Mouse (Mus musculus) neural tube, embryonic 11.5 days (tissue): ENCODE data around the gene Nek10. TPM values are rescaled to one million over a fixed set of nuclear protein-coding genes. Genes with fewer than 3 reads are reported as not detected.

Source experiments
- ATAC-seq: fragments of 200-750 bp; cut with Nextera tagmentation; 2 replicates; pipeline ENCODE4 v1.8.0; 2017; ENCODE audit warnings: moderate number of reproducible peaks, mild to moderate bottlenecking, moderate TSS enrichment, moderate library complexity; ENCODE audit not compliant: insufficient read depth, low FRiP score, low TSS enrichment
- DNase-seq: peaks from one replicate; pipeline ENCODE4 v3.0.0-alpha.2; 2015; ENCODE audit warnings: low spot score
- H3K27ac ChIP-seq: fragments of 300-500 bp; sonication (generic); 2 replicates; pipeline ENCODE4 v1.5.1; 2014; ENCODE audit warnings: low read depth, mild to moderate bottlenecking, low read length
- H3K27me3 ChIP-seq: fragments of 300-500 bp; sonication (generic); 2 replicates; pipeline ENCODE4 v1.6.1; 2014; ENCODE audit warnings: mild to moderate bottlenecking, low read length, mixed read lengths; ENCODE audit not compliant: control insufficient read depth, insufficient read depth
- H3K36me3 ChIP-seq: fragments of 300-500 bp; sonication (generic); 2 replicates; pipeline ENCODE4 v1.6.1; 2014; ENCODE audit warnings: mild to moderate bottlenecking, low read length, moderate library complexity, mixed read lengths; ENCODE audit not compliant: control insufficient read depth, insufficient read depth
- H3K4me1 ChIP-seq: fragments of 300-500 bp; sonication (generic); 2 replicates; pipeline ENCODE4 v1.6.1; 2014; ENCODE audit warnings: low read length, mixed read lengths; ENCODE audit not compliant: control insufficient read depth, insufficient read depth
- H3K4me2 ChIP-seq: fragments of 300-500 bp; sonication (generic); 2 replicates; pipeline ENCODE4 v1.6.1; 2014; ENCODE audit warnings: low read depth, mild to moderate bottlenecking, moderate library complexity
- H3K4me3 ChIP-seq: fragments of 300-500 bp; sonication (generic); 2 replicates; pipeline ENCODE4 v1.5.1; 2014; ENCODE audit warnings: low read depth, low read length
- H3K9ac ChIP-seq: fragments of 300-500 bp; sonication (generic); 2 replicates; pipeline ENCODE4 v1.6.1; 2014; ENCODE audit warnings: mild to moderate bottlenecking, low read length
- H3K9me3 ChIP-seq: fragments of 300-500 bp; sonication (generic); 2 replicates; pipeline ENCODE4 v1.6.1; 2016; ENCODE audit warnings: low read length; ENCODE audit not compliant: control insufficient read depth
- WGBS: fragments of 180-500 bp; shearing (Covaris S2); extraction: QIAGEN DNeasy Blood & Tissue Kit; methylation state at CpG from one replicate; pipeline ENCODE4 v1.1.7; 2014; 5-methylcytosine and 5-hydroxymethylcytosine counted together
- polyA plus RNA-seq: library from polyadenylated mRNA; unstranded; fragments of >200 nt; fragmentation: Nextera tagmentation; extraction: Ambion mirVana; gene quantifications from 2 replicates; pipeline ENCODE4 v1.2.1, GENCODE M21; 2014

Nek10 gene
- polyA plus RNA-seq, 1 experiment from 2014 or later = 0.05 TPM

DNA sequence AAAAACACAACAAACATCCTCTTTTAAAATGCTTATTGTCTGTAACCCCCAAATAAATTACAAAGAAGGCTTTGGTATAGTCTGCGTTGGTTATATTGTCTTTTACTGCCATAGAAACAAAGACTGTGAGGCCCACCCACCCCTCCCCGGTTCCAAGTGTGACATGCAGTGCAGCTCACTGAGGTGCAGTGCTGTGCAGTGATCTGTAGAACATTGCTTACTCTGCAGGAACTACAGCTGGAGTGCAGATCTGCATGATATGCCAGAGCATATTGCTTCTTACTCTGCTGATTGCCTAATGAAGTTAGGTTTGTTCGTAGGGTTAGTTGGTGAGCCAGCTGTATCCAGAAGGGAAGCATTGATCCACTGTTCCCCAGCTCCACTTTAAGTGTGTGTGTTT is 57.1 kb downstream of the Nek10 start:
- DNase-seq (no peak), ATAC-seq (no peak)
- Histone ChIP-seq H3K9ac (no peak overlapping the region), H3K36me3 (no peaks in the 10 kb centered on the region), H3K4me3 (no peak overlapping the region), H3K4me1 (no peaks in the 10 kb centered on the region), H3K27me3 (no peaks in the 10 kb centered on the region), H3K27ac (no peak overlapping the region), H3K4me2 (no peak overlapping the region), H3K9me3 (no peaks in the 10 kb centered on the region)
- WGBS = 38% methylated on average over 3 of the region's 3 CpGs

GRCm38 (mm10) chr14:14863690-14864356 is 60.6 kb downstream of the Nek10 start:
- Histone ChIP-seq H3K9me3 (no peaks in the 10 kb centered on the region), H3K27ac (no peak overlapping the region), H3K4me1 (no peaks in the 10 kb centered on the region), H3K4me2 (no peak overlapping the region), H3K4me3 (no peak overlapping the region), H3K36me3 (no peaks in the 10 kb centered on the region), H3K9ac (no peak overlapping the region), H3K27me3 (no peaks in the 10 kb centered on the region)
- peak; percentile 76 for DNase-seq
- WGBS = 30% methylated on average over 7 of the region's 7 CpGs
- peak; percentile 75 for ATAC-seq

DNA sequence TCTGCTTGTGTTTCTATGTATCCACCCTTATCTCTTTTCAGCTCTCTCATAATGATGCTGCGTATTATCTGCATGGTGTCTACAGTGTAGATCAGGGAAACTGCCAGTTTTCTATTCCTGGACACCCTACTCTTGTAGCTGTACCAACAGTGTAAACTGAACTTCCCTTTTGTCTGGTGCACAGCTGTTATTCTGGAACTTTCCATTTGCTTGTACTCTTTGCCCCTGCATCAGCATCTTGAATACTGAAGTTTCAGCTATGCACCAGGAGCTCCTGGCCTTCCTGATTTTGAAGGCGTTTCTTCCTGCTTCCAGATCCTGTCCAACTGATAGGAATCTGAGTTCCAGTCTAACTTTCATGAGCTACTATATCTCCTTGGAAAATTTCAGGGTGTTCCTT is 66.0 kb downstream of the Nek10 start:
- H3K27ac ChIP-seq = no peak overlapping the region
- DNase-seq = no peak
- no peak overlapping the region for H3K4me3 ChIP-seq
- no peaks in the 10 kb centered on the region for H3K27me3 ChIP-seq
- no peaks in the 10 kb centered on the region for H3K36me3 ChIP-seq
- 88% methylated on average over 2 of the region's 2 CpGs for WGBS
- no peak for ATAC-seq
- H3K4me1 ChIP-seq = no peaks in the 10 kb centered on the region
- no peak overlapping the region for H3K9ac ChIP-seq
- no peak overlapping the region for H3K4me2 ChIP-seq
- no peaks in the 10 kb centered on the region for H3K9me3 ChIP-seq

GRCm38 (mm10) chr14:14870059-14870458 is 66.8 kb downstream of the Nek10 start:
- Histone ChIP-seq H3K4me2 (no peak overlapping the region), H3K27ac (no peak overlapping the region), H3K36me3 (no peaks in the 10 kb centered on the region), H3K27me3 (no peaks in the 10 kb centered on the region), H3K4me3 (no peak overlapping the region), H3K9ac (no peak overlapping the region), H3K4me1 (no peaks in the 10 kb centered on the region), H3K9me3 (no peaks in the 10 kb centered on the region)
- ATAC-seq = no peak
- 90% methylated on average over 2 of the region's 2 CpGs for WGBS
- DNase-seq = no peak

DNA sequence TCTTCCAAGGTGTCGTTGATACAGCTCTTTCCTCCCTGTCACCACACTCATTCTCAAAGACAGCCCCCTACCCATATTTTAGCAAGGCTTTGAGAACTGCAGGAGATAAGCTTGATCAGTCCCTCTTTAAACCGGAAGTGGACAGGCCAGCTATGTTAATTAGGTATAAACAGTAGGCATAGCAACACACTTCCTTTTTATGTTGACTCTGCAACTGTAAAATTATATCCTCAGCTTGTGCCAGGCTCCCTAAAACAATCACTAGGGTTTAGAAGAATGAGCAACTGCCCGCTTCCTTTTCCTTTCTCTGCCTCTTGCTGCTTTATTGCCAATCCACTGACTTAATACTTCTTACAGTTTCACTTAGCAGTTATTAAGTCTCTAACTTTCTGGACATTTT is 67.2 kb downstream of the Nek10 start:
- no peaks in the 10 kb centered on the region for H3K36me3 ChIP-seq
- H3K4me1 ChIP-seq = no peaks in the 10 kb centered on the region
- H3K27ac ChIP-seq = no peak overlapping the region
- no peak overlapping the region for H3K4me2 ChIP-seq
- no peaks in the 10 kb centered on the region for H3K9me3 ChIP-seq
- WGBS = 80% methylated on average over 3 of the region's 3 CpGs
- ATAC-seq = no peak
- H3K4me3 ChIP-seq = no peak overlapping the region
- H3K9ac ChIP-seq = no peak overlapping the region
- DNase-seq = no peak
- no peaks in the 10 kb centered on the region for H3K27me3 ChIP-seq

DNA sequence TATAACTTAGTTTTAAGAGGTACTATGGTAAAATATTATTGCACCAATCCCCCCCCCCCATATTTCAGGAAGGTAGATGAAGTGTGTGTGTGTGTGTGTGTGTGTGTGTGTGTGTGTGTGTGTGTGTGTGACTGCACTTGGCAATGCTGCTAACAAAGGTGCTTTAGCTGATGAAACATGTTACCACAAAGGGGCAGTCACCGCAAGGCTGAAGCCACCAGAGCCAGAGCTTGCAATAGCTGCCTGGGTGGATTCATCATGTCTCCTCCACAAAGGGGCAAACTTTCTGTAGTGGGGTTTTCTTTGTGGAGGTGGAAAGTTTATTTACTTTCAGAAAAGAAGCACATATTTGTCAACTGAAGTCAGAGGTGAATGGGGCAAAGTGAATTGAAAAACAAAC is 67.9 kb downstream of the Nek10 start:
- 94% methylated on average over 1 of the region's 1 CpGs for WGBS
- no peak for DNase-seq

GRCm38 (mm10) chr14:14871700-14872099 is 68.5 kb downstream of the Nek10 start:
- Histone ChIP-seq H3K9me3 (no peaks in the 10 kb centered on the region), H3K4me3 (no peak overlapping the region), H3K27me3 (no peaks in the 10 kb centered on the region), H3K9ac (no peak overlapping the region), H3K4me2 (no peak overlapping the region), H3K4me1 (no peaks in the 10 kb centered on the region), H3K27ac (no peak overlapping the region), H3K36me3 (no peaks in the 10 kb centered on the region)
- WGBS = 82% methylated on average over 4 of the region's 4 CpGs
- DNase-seq (no peak), ATAC-seq (no peak)

More for the DNA sequence above, 67.9 kb downstream of the Nek10 start:
- Histone ChIP-seq H3K27ac (no peak overlapping the region), H3K4me2 (no peak overlapping the region), H3K36me3 (no peaks in the 10 kb centered on the region), H3K4me1 (no peaks in the 10 kb centered on the region), H3K9me3 (no peaks in the 10 kb centered on the region), H3K9ac (no peak overlapping the region), H3K27me3 (no peaks in the 10 kb centered on the region), H3K4me3 (no peak overlapping the region)
- no peak for ATAC-seq

- H3K9me3 ChIP-seq = no peaks in the 10 kb centered on the region
- H3K9ac ChIP-seq = no peak overlapping the region
- 29% methylated on average over 4 of the region's 4 CpGs for WGBS
- ATAC-seq (no peak), DNase-seq (peak; percentile 55)
- H3K4me3 ChIP-seq = no peak overlapping the region
- no peak overlapping the region for H3K27ac ChIP-seq
- H3K4me1 ChIP-seq = no peaks in the 10 kb centered on the region
- no peak overlapping the region for H3K4me2 ChIP-seq
- no peaks in the 10 kb centered on the region for H3K36me3 ChIP-seq
- H3K27me3 ChIP-seq = no peaks in the 10 kb centered on the region
These were observed 90.9 kb downstream of the Nek10 start for GRCm38 (mm10) chr14:14893932-14894652.

- no peaks in the 10 kb centered on the region for H3K4me1 ChIP-seq
- H3K36me3 ChIP-seq = no peaks in the 10 kb centered on the region
- ATAC-seq = no peak
- no peak overlapping the region for H3K4me3 ChIP-seq
- no peak overlapping the region for H3K27ac ChIP-seq
- no peak for DNase-seq
- H3K4me2 ChIP-seq = no peak overlapping the region
- no peaks in the 10 kb centered on the region for H3K9me3 ChIP-seq
- no peaks in the 10 kb centered on the region for H3K27me3 ChIP-seq
- no peak overlapping the region for H3K9ac ChIP-seq
These were observed 91.6 kb downstream of the Nek10 start for GRCm38 (mm10) chr14:14894776-14895175.
